Mouse (Mus musculus) E14TG2a.4 (cell line): ENCODE measurements at regions not wholly inside any gene's neighbourhood (a gene's known extent, or its start where the extent isn't known, plus 50 kb on each side); places are given as distances from the start of the nearest gene placed in this dataset.

ENCODE experiments used
- CTCF ChIP-seq: conservative IDR thresholded peaks from 2 replicates; pipeline ENCODE4 v1.5.1; 2014; ENCODE audit warnings: low read length
- POU5F1 ChIP-seq: IDR thresholded peaks from 2 replicates; pipeline ENCODE4 v1.6.1; 2014; ENCODE audit warnings: low read length, borderline replicate concordance

DNA sequence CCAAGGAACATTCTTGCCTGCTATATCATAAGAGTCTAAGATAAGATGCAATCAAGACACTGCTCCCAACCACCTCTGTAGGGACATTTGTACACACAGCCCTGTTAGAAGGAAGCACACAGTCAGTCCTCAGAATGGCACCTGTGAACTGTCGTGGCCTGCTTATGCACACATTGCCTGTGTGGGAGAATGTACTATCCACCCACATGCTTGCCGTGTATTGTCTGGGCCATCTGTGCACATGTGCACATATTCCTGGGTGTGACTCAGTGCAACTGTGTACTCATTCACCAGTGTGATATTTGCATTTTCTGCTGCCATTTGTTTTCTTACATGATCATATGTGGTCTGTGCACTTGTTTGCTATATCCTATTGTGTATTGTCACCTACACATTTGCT is 333.8 kb upstream of the 3110018I06Rik start:
- TF ChIP-seq CTCF: no peak
- TF ChIP-seq POU5F1: no peak
